Mouse (Mus musculus) testis, adult 2 months (tissue): Measurements from ENCODE around the gene Pgpep1l. TPM values are rescaled to one million over a fixed set of nuclear protein-coding genes. Genes with fewer than 3 reads are reported as not detected.

Experiments used
- H3K27ac ChIP-seq: fragments of 200-500 bp; 2 replicates; pipeline ENCODE4 v1.5.1; 2012; ENCODE audit warnings: low read depth, low read length; ENCODE audit not compliant: control insufficient read depth, insufficient read depth
- H3K27me3 ChIP-seq: fragments of 200-500 bp; 2 replicates; pipeline ENCODE4 v1.6.1; 2012; ENCODE audit warnings: mild to moderate bottlenecking, low read length, moderate library complexity; ENCODE audit not compliant: control insufficient read depth, insufficient read depth
- H3K36me3 ChIP-seq: fragments of 200-500 bp; 2 replicates; pipeline ENCODE4 v1.6.1; 2012; ENCODE audit warnings: mild to moderate bottlenecking, low read length; ENCODE audit not compliant: control insufficient read depth, insufficient read depth
- H3K4me1 ChIP-seq: fragments of 200-500 bp; 2 replicates; pipeline ENCODE4 v1.6.1; 2012; ENCODE audit warnings: low read length; ENCODE audit not compliant: control insufficient read depth, insufficient read depth
- H3K4me3 ChIP-seq: fragments of 200-500 bp; 2 replicates; pipeline ENCODE4 v1.5.1; 2012; ENCODE audit warnings: low read depth, mild to moderate bottlenecking, low read length, moderate library complexity, mixed read lengths; ENCODE audit not compliant: control insufficient read depth
- CTCF ChIP-seq: fragments of 200-500 bp; IDR thresholded peaks from 2 replicates; pipeline ENCODE4 v1.5.1; 2012; ENCODE audit warnings: low read depth, mild to moderate bottlenecking, inconsistent platforms, low read length, moderate library complexity; ENCODE audit not compliant: control insufficient read depth, insufficient read depth, insufficient replicate concordance
- POLR2A ChIP-seq: fragments of 200-500 bp; IDR thresholded peaks from 2 replicates; pipeline ENCODE4 v1.6.1; 2012; ENCODE audit warnings: low read depth, mild to moderate bottlenecking, inconsistent platforms, low read length, moderate library complexity; ENCODE audit not compliant: control insufficient read depth
- polyA plus RNA-seq: library from polyadenylated mRNA; depleted of rRNA; stranded (reverse); fragments of >200 nt; gene quantifications from 2 replicates; pipeline ENCODE4 v1.2.3, GENCODE M21; 2012; rRNA removed

The Pgpep1l gene
- polyA plus RNA-seq = 0.11 and 0.51 TPM in 2 replicates

- H3K36me3 ChIP-seq = no peaks in the 10 kb centered on the region
- H3K27me3 ChIP-seq = no peaks in the 10 kb centered on the region
- H3K4me3 ChIP-seq = peak within 1 kb of the TSS; percentile 77
- H3K27ac ChIP-seq = no peak within 1 kb of the TSS
- peaks cover 12% of the 10 kb centered on the region for H3K4me1 ChIP-seq
- no peak for TF ChIP-seq POLR2A
- no peak for TF ChIP-seq CTCF
Measured at GRCm38 (mm10) chr7:68264028-68264453, at the start of gene Pgpep1l. Pgpep1l (minus strand) TSS chr7:68264233.

- TF ChIP-seq POLR2A (no peak), CTCF (no peak)
- no peak overlapping the region for H3K27ac ChIP-seq
- no peak overlapping the region for H3K4me3 ChIP-seq
- H3K36me3 ChIP-seq = no peaks in the 10 kb centered on the region
- H3K4me1 ChIP-seq = no peaks in the 10 kb centered on the region
- H3K27me3 ChIP-seq = no peaks in the 10 kb centered on the region
Measured at GRCm38 (mm10) chr7:68313038-68313782, 49.2 kb upstream of the Pgpep1l start.

- TF ChIP-seq POLR2A (no peak), CTCF (no peak)
- no peak overlapping the region for H3K4me3 ChIP-seq
- no peak overlapping the region for H3K27ac ChIP-seq
- H3K27me3 ChIP-seq = no peaks in the 10 kb centered on the region
- no peaks in the 10 kb centered on the region for H3K4me1 ChIP-seq
- H3K36me3 ChIP-seq = no peaks in the 10 kb centered on the region
Measured at GRCm38 (mm10) chr7:68312395-68312794, 48.4 kb upstream of the Pgpep1l start.

- Histone ChIP-seq H3K27me3 (no peaks in the 10 kb centered on the region), H3K36me3 (no peaks in the 10 kb centered on the region), H3K4me1 (no peaks in the 10 kb centered on the region), H3K27ac (no peak overlapping the region), H3K4me3 (no peak overlapping the region)
- no peak for TF ChIP-seq CTCF
- no peak for TF ChIP-seq POLR2A
Measured at GRCm38 (mm10) chr7:68311469-68311868, 47.4 kb upstream of the Pgpep1l start.

GRCm38 (mm10) chr7:68306756-68307155 is 42.7 kb upstream of the Pgpep1l start:
- no peaks in the 10 kb centered on the region for H3K36me3 ChIP-seq
- no peak overlapping the region for H3K4me3 ChIP-seq
- H3K4me1 ChIP-seq = no peaks in the 10 kb centered on the region
- no peaks in the 10 kb centered on the region for H3K27me3 ChIP-seq
- TF ChIP-seq POLR2A = no peak
- TF ChIP-seq CTCF = no peak
- no peak overlapping the region for H3K27ac ChIP-seq

- TF ChIP-seq POLR2A = no peak
- no peak for TF ChIP-seq CTCF
- H3K4me1 ChIP-seq = no peaks in the 10 kb centered on the region; the same call in 1 of the 2 replicates
- H3K27ac ChIP-seq = no peak overlapping the region
- no peaks in the 10 kb centered on the region for H3K36me3 ChIP-seq
- H3K4me3 ChIP-seq = no peak overlapping the region
- no peaks in the 10 kb centered on the region for H3K27me3 ChIP-seq
Measured at GRCm38 (mm10) chr7:68305781-68306575, 41.9 kb upstream of the Pgpep1l start.

- Histone ChIP-seq H3K27me3 (no peaks in the 10 kb centered on the region), H3K4me3 (no peak overlapping the region), H3K36me3 (no peaks in the 10 kb centered on the region), H3K27ac (no peak overlapping the region), H3K4me1 (no peaks in the 10 kb centered on the region; the same call in 1 of the 2 replicates)
- TF ChIP-seq CTCF = no peak
- no peak for TF ChIP-seq POLR2A
Measured at GRCm38 (mm10) chr7:68303685-68304084, 39.7 kb upstream of the Pgpep1l start.
